In the genomic region with DNA sequence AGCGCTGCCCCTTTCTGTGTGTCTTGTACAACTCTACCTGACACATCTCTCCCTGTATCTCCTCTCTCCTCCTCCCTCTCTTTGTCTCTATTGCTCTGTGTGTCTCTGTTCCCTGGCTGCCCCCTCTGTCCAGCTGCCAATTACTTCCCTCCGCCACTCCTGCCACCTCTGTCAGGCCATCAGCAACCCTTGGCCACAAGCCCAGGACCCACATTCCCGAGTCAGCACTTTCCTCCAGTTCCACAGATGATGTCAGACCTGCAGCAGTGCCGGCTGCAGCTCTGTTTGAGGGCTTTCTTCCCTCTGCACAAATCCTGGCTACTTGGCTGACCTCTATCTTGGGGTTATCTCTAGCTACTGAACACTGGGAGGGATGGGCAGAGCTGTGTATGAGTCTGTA, we compare ENCODE assay signal across 10 mouse cellular contexts. TPM values are rescaled to one million over a fixed set of nuclear protein-coding genes. Genes with fewer than 3 reads are reported as not detected.
DNase-seq lines count a peak whose midpoint lies in the region; ATAC-seq and TF ChIP-seq lines count a peak whose summit lies in the region.
"Had no signal": no experiment of that assay in that cellular context is flagged by ENCODE, and none has a peak within 500 bp of the region (broad histone marks: within the 10 kb centered on the region; RNA-seq: fewer than 3 reads in every experiment).

No protein-coding gene starts in this region.

- intact Hi-C loops in heart, postnatal 36 days (cut with DNase I): loop anchor here (5.0 kb wide), 1 partner anchor 179 kb away; no protein-coding TSS in a partner anchor

- no peak overlapping the region for H3K9ac ChIP-seq in hindbrain, postnatal 0 days (replicated peaks; ENCODE audit: low read length)
- H3K9ac ChIP-seq in hindbrain, embryonic 13.5 days: no peak overlapping the region
- H3K9ac ChIP-seq: embryonic facial prominence, embryonic 13.5 days; liver, embryonic 13.5 days had no signal

- H3K36me3 ChIP-seq in hindbrain, postnatal 0 days (ENCODE audit: insufficient read depth, low read length): no peaks in the 10 kb centered on the region
- no peaks in the 10 kb centered on the region for H3K36me3 ChIP-seq in hindbrain, embryonic 13.5 days
- H3K36me3 ChIP-seq: embryonic facial prominence, embryonic 13.5 days; G1E; liver, embryonic 13.5 days had no signal

- peak; percentile 51 for DNase-seq in hindbrain, postnatal 0 days (ENCODE audit: low spot score)
- peak; percentile 63 for DNase-seq in 3T3-L1 (ENCODE audit: low read depth, low spot score)
- peak; percentile 68 for DNase-seq in Muller cell, postnatal 12 days (ENCODE audit: inconsistent ontology term)
- DNase-seq in heart, postnatal 36 days: peak; percentile 52 to 54
- DNase-seq in neural tube, embryonic 10.5 days (ENCODE audit: extremely low spot score, low spot score): no peak
- DNase-seq in spleen, adult 12 weeks (ENCODE audit: low spot score): no peak
- DNase-seq: liver, embryonic 13.5 days had no signal

- H3K4me3 ChIP-seq in hindbrain, postnatal 0 days (ENCODE audit: low read length): no peak overlapping the region
- H3K4me3 ChIP-seq in hindbrain, embryonic 13.5 days: no peak overlapping the region
- H3K4me3 ChIP-seq: embryonic facial prominence, embryonic 13.5 days; liver, embryonic 13.5 days had no signal

- ATAC-seq in hindbrain, postnatal 0 days: no peak
- no peak for ATAC-seq in hindbrain, embryonic 13.5 days (ENCODE audit: low FRiP score)

- no peaks in the 10 kb centered on the region for H3K27me3 ChIP-seq in hindbrain, postnatal 0 days (ENCODE audit: insufficient read depth, low read length)
- H3K27me3 ChIP-seq in hindbrain, embryonic 13.5 days: 0 out of 2 replicates have a peak, but pooled peaks cover 3% of the 10 kb centered on the region

- 39% methylated on average over 4 of the region's 4 CpGs for WGBS in hindbrain, postnatal 0 days
- WGBS in hindbrain, embryonic 13.5 days: 50% methylated on average over 4 of the region's 4 CpGs

- H3K4me1 ChIP-seq in hindbrain, postnatal 0 days (ENCODE audit: insufficient read depth, low read length): no peaks in the 10 kb centered on the region
- H3K4me1 ChIP-seq in hindbrain, embryonic 13.5 days (replicated peaks): peaks cover 29% of the 10 kb centered on the region

- no peak overlapping the region for H3K4me2 ChIP-seq in hindbrain, postnatal 0 days (ENCODE audit: low read depth, low read length)
- H3K4me2 ChIP-seq in hindbrain, embryonic 13.5 days: no peak overlapping the region
- H3K4me2 ChIP-seq: embryonic facial prominence, embryonic 13.5 days; liver, embryonic 13.5 days had no signal

- no peak overlapping the region for H3K27ac ChIP-seq in hindbrain, postnatal 0 days
- no peak overlapping the region for H3K27ac ChIP-seq in hindbrain, embryonic 13.5 days
- H3K27ac ChIP-seq: embryonic facial prominence, embryonic 13.5 days; liver, embryonic 13.5 days had no signal

- TF ChIP-seq CTCF in hindbrain, postnatal 0 days (IDR thresholded peaks at IDR 0.05; ENCODE audit: low read depth): no peak

- no peaks in the 10 kb centered on the region for H3K9me3 ChIP-seq in hindbrain, postnatal 0 days (ENCODE audit: low read length)
- no peaks in the 10 kb centered on the region for H3K9me3 ChIP-seq in hindbrain, embryonic 13.5 days
- H3K9me3 ChIP-seq: embryonic facial prominence, embryonic 13.5 days; G1E; liver, embryonic 13.5 days had no signal

RNA-seq across cellular contexts. Expression of a gene that starts 5.6 kb away (rescaled TPM):
- 130 and 154 TPM in 2 replicates for total RNA-seq in hindbrain, postnatal 0 days (2014; rRNA removed)
- 73.7 and 79.2 TPM in 2 replicates for polyA plus RNA-seq in hindbrain, postnatal 0 days (2015; fragmentation: Nextera tagmentation; extraction: Ambion mirVana)
- 26.1 and 27.7 TPM in 2 replicates for polyA plus RNA-seq in hindbrain, embryonic 13.5 days (2015; fragmentation: Nextera tagmentation; extraction: Ambion mirVana)
- total RNA-seq in heart, postnatal 36 days (2021): 1 to 10 TPM; 1.7 to 3.4 TPM
- total RNA-seq: G1E had no signal

RNA-seq across cellular contexts. Expression of a gene that starts 7.3 kb away (rescaled TPM):
- total RNA-seq in hindbrain, postnatal 0 days (2014; rRNA removed): 1.4 and 2.3 TPM in 2 replicates
- polyA plus RNA-seq in hindbrain, postnatal 0 days (2015; fragmentation: Nextera tagmentation; extraction: Ambion mirVana): 3.3 and 3.6 TPM in 2 replicates
- 1.8 and 2.4 TPM in 2 replicates for polyA plus RNA-seq in hindbrain, embryonic 13.5 days (2015; fragmentation: Nextera tagmentation; extraction: Ambion mirVana)
- total RNA-seq in heart, postnatal 36 days (2021): under 1 TPM in 1 of 2 experiments, not detected in 1; 0.68 TPM

RNA-seq across cellular contexts. Expression of a gene that starts 50.5 kb away (rescaled TPM):
- total RNA-seq in hindbrain, postnatal 0 days (2014; rRNA removed): 562 and 663 TPM in 2 replicates
- 19.6 and 22.7 TPM in 2 replicates for polyA plus RNA-seq in hindbrain, postnatal 0 days (2015; fragmentation: Nextera tagmentation; extraction: Ambion mirVana)
- polyA plus RNA-seq in hindbrain, embryonic 13.5 days (2015; fragmentation: Nextera tagmentation; extraction: Ambion mirVana): 14.6 and 15.6 TPM in 2 replicates
- total RNA-seq in heart, postnatal 36 days (2021): 10 to 100 TPM; 20.5 to 21.6 TPM
- polyA plus RNA-seq: G1E; liver, embryonic 13.5 days had no signal

Comparison
In these comparisons a context has a peak if more than half of its experiments do, and no peak if none do; other contexts are left out.
1. DNase-seq: peak in hindbrain, postnatal 0 days (single experiment), 3T3-L1 (single experiment), Muller cell, postnatal 12 days (single experiment) and heart, postnatal 36 days (2 of 2); none in neural tube, embryonic 10.5 days (single experiment) and spleen, adult 12 weeks (single experiment).
2. RNA of a gene that starts 5.6 kb away (total RNA-seq): 130 to 154 TPM in hindbrain, postnatal 0 days; 1.7 to 3.4 TPM in heart, postnatal 36 days; every median in the first group is over 10 times any median in the second.
3. RNA of a gene that starts 50.5 kb away (total RNA-seq): 562 to 663 TPM in hindbrain, postnatal 0 days; 20.5 to 21.6 TPM in heart, postnatal 36 days; every median in the first group is over 10 times any median in the second.